Mouse (Mus musculus) spleen, embryonic (tissue): ENCODE data around the gene Ptprb.

Experiments used
- CTCF ChIA-PET: fragments of 350-600 bp; sonication (Branson Sonifier 250); formaldehyde crosslinking; loops from one replicate; lab custom pipeline; 2022; lab: Charles Lee

Gene Ptprb

DNA sequence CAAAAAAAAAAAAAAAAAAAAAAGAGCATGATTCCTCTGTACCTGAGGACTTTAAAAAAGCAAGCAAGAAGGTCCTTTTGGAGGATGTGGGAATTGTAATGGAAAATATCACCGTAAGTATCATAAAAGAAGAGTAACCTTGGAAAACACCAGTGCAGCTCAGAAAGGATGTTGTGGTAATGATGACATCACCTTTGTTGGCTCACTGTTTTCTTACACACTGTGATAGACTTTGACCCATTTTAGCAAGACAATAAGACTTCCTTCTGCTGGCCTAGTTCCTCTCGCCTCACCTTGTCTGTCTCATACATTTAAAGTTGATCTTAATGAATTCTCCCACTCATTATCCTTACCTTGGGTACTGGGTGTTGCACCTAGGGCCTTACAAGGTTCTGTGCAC, 147.2 kb downstream of the Ptprb start:
- CTCF ChIA-PET = no interaction called here

DNA sequence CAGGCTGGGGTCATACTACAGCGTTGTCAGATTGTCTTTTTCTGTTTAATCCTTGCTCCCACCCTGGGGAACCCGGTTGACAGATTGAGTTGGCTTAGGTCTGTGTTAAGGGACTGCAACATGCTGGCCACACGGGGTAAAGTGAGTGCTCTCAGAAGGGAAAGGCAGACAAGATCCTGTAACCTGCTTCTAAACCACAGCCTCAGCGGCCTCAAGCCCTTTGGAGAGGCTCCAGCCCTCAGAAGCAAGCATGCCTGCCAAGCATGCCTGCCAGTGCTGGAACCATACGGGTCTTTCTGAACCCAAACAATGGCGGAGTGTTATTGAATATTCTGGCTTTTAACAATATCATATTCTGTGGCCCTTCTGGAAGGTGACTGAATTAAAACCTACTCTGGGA, 149.6 kb downstream of the Ptprb start:
- CTCF ChIA-PET = no interaction called here

DNA sequence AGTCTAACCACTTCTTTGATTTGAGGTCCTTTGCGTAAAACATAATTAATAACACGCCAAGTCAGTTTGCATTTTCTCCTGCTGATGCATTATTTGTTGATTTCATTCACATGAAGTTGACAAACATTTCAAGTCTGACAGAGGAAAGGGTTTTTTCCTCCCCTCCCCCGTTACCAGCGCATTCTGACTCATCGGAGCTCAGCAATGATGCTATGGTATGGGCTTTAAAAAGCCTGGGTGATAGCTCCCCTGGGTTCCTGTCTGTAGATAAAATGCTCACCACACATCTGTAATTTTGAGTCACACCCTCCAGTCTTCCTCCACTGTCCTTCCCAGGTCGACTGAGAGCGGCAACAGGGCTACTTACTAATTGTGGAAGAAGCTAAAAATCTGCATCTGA, 150.9 kb downstream of the Ptprb start:
- CTCF ChIA-PET = no interaction called here

DNA sequence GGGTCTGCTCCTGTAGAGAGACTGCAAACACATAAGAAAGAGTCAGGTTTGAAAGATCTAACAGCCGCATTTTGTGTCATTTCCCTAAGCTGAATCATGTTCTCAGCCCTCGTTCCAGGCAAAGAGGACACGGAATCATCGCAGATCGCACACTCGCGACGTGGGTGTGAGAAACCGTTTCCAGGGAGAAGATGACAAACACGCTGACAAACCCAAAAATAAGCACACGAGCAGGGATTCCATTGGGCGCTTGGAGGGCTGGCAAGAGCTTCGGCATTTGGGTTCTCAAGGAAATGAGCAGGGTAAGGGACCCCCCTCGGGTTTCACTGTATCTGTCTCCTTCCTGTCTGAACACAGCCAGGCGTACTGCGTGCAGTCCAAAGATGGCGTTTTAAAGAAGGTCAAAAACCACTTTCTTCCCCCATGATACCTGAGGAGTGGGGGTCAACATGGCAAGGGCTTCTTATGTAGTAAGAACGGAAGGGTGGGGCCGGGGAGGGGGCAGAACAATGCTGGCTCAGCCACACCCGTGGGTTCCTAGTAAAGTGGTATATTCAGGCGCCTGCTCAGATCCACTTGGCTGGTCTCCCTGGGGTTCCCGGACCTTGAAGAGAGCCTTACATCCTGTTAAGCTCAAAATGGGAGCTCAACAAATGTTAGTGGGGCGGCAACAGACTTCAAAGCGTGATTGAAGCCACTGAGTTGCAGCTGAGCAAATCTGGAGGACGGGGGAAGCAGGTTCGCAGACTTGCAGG, 152.9 kb downstream of the Ptprb start:
- CTCF ChIA-PET = no interaction called here

DNA sequence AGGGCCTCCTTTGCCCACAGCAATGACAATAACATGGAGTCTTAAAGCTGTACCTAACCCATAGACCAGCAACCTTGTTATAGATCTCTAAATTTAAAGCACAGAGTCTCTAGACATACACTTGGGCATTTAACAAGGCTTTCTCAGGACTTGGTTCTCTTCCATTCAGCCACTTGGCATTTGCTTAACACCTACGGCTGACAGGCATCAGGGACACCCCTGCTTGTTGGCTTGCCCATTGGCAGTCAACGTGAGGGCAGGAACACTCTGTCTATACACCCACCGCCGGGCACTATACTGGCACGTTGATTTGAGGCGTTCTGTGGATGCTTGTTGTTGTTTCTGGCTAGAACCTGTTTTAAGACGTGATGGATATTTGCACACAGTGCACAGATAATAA, 157.1 kb downstream of the Ptprb start:
- CTCF ChIA-PET = no interaction called here

DNA sequence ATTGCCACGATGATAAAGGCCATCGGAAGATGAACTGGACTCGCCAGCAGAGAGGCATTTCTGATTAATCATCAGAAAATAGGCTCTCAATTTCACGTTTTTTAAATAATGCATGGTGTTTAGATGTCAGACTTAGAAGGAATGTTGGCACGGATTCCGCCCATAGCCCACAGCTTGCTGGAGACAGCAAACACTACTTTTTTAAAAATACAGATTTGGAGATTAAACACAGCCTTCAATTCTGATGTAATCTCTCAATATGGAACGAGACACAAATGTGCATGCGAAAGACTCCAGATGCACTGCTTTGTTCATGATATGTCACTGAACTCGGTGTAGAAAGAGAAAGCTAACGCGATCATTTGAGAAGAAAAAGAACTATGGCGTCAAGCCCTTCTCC, 160.1 kb downstream of the Ptprb start:
- CTCF ChIA-PET = no interaction called here
